23 mouse cellular contexts compared by ENCODE assay signal in genomic region chr12:93486381-93486780, GRCm38 (mm10).
"Had no signal": no experiment of that assay in that cellular context is flagged by ENCODE, and none has a peak within 500 bp of the region (broad histone marks: within the 10 kb centered on the region; RNA-seq: fewer than 3 reads in every experiment).

No protein-coding gene starts in this region.

- H3K4me1 ChIP-seq: heart, embryonic 13.5 days; heart, embryonic 15.5 days; hindbrain, embryonic 13.5 days; hindbrain, embryonic 15.5 days; limb, embryonic 10.5 days; limb, embryonic 12.5 days; liver, embryonic 13.5 days; liver, embryonic 15.5 days had no signal

- DNase-seq: gastrocnemius, postnatal 14 days; gastrocnemius, postnatal 36 days; heart, adult 11 months; heart, adult 2 months; heart, postnatal 14 days; heart, postnatal 36 days; kidney, adult 11 months; kidney, adult 8-10 months; kidney, postnatal 10 days; kidney, postnatal 25 days; kidney, postnatal 4 days; liver; liver, embryonic 13.5 days had no signal

- H3K27me3 ChIP-seq: heart, embryonic 13.5 days; heart, embryonic 15.5 days; hindbrain, embryonic 13.5 days; hindbrain, embryonic 15.5 days; limb, embryonic 12.5 days; liver, embryonic 13.5 days; liver, embryonic 15.5 days had no signal

- H3K4me3 ChIP-seq: heart, adult 2 months; heart, embryonic 13.5 days; heart, embryonic 15.5 days; hindbrain, embryonic 13.5 days; hindbrain, embryonic 15.5 days; layer of hippocampus, adult 2 months; left cerebral cortex, adult 2 months; limb, embryonic 10.5 days; limb, embryonic 12.5 days; liver, embryonic 13.5 days; liver, embryonic 15.5 days had no signal

- H3K36me3 ChIP-seq: heart, embryonic 13.5 days; heart, embryonic 15.5 days; hindbrain, embryonic 13.5 days; hindbrain, embryonic 15.5 days; limb, embryonic 10.5 days; limb, embryonic 12.5 days; liver, embryonic 13.5 days; liver, embryonic 15.5 days had no signal

- H3K27ac ChIP-seq: heart, adult 2 months; heart, embryonic 13.5 days; heart, embryonic 15.5 days; hindbrain, embryonic 13.5 days; hindbrain, embryonic 15.5 days; hindbrain, postnatal 0 days; layer of hippocampus, adult 2 months; left cerebral cortex, adult 2 months; limb, embryonic 10.5 days; limb, embryonic 12.5 days; liver, embryonic 13.5 days; liver, embryonic 15.5 days had no signal
